Mouse (Mus musculus): Measurements from ENCODE around the gene Tmem160.

GRCm38 (mm10) chr7:16465160-16465559 lies 12.6 kb downstream of the Tmem160 start:
- TF ChIP-seq GATA1 (IDR thresholded peaks at IDR 0.05; ENCODE audit: borderline replicate concordance, low read length) (no peak), FLI1 (IDR thresholded peaks at IDR 0.05; ENCODE audit: low read length) (no peak)

Measured in megakaryocyte, embryonic 14.5 days (primary cell).